Mouse (Mus musculus) adrenal gland (tissue): ENCODE measurements around the gene Fas.

ENCODE experiments used
- intact Hi-C: fragments of 180-260 bp; cut with DNase I; formaldehyde crosslinking; loops from one replicate; pipeline ENCODE4 v1.15.1; 2025

Fas gene

DNA sequence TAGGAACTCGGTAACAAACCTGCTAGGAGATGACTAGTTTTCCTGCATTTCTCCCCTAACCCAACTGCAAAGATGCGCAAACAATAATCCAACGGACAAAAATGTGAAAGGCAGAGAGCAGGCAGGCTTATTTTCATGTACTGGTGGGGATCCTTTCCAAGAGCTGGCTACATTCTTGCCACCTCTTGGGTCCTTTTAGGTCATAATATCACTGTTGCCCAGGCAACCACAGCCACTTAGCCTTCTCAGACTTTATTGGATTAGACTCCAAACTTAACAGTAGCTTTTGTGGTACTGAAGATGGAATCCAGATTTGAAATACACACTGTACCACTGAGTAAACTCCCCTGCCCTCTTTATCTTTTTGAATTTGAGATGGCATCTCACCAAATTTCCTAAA is 12.4 kb upstream of the Fas start:
- intact Hi-C loops: no loop called here

DNA sequence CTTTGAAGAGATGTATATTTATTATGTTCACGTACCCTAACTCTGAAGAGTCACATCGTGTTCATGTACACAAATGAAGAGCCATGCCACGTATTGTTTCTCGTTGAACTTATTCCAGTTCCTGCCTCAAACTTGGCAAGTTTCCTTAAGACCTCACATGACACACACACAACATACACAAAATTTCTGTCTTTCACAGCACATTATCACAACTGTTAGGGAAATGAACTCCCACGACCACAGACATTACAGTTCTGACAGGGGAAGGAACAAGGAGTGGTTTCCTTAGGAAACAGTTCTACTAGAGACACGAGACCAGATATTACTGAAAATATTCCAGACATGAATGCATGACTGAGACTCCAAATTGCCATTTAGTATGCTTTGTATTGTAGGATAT is 6.9 kb upstream of the Fas start:
- intact Hi-C loops: loop anchor here (2.0 kb wide), 1 partner anchor 39 kb away; no protein-coding TSS in a partner anchor

DNA sequence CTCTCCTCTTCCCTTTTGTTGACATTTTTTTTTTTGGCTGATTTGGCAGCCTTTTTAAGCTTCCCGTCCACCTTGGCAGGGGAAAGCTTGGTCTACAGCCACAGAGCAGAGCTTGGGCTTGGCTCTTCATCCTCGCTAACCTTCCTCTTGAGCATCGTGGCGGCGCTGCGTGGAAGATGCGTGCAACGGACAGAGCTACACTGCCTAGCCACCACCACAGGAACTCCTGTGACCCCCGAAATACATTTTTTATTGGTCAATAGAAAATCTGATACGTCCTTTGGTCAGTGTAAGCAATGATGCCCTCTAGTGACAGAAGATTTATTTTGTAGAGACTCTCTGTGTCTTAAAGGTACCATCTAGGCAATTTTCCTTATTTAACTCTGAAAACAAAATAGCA is 6.1 kb upstream of the Fas start:
- intact Hi-C loops: loop anchor here (2.0 kb wide), 1 partner anchor 40 kb away; no protein-coding TSS in a partner anchor

DNA sequence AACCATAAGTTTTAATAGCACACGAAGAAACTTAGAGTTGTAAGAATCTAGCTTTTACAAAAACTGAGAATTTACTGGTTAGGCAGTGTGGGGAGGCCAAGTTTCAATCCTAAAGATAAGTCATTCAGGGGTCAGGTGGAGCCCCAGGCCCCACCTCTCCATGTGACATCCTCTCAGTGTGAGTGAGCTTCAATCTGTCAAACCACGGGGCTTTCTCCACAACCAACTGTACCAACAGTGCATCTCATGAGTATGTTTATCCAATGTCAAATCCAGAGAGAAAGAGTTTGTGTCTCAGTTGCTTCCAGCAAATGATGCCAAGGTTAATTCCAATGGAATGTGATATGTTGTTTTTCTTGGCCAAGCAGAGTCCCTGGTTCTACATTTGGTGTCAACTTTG is 5.6 kb upstream of the Fas start:
- intact Hi-C loops: loop anchor here (2.0 kb wide), 1 partner anchor 40 kb away; no protein-coding TSS in a partner anchor

DNA sequence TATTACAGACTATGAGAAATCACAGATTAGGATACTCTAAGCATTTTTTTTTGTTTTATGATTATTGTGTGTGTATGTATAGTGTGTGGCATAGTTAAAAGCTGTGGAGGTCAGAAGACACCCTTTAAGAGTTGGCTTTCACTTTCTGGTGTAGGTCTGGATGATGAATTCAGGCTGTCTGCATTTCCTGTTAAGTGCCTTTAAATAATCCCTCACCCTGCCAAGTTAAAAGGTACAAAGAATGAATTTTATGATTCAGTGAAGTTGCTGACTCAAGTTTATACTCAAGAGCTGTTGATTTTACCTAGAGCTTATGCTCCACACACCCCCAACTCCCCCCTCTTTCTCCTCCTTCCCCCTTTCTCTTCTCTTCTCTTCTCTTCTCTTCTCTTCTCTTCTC is 3.2 kb upstream of the Fas start:
- intact Hi-C loops: no loop called here

DNA sequence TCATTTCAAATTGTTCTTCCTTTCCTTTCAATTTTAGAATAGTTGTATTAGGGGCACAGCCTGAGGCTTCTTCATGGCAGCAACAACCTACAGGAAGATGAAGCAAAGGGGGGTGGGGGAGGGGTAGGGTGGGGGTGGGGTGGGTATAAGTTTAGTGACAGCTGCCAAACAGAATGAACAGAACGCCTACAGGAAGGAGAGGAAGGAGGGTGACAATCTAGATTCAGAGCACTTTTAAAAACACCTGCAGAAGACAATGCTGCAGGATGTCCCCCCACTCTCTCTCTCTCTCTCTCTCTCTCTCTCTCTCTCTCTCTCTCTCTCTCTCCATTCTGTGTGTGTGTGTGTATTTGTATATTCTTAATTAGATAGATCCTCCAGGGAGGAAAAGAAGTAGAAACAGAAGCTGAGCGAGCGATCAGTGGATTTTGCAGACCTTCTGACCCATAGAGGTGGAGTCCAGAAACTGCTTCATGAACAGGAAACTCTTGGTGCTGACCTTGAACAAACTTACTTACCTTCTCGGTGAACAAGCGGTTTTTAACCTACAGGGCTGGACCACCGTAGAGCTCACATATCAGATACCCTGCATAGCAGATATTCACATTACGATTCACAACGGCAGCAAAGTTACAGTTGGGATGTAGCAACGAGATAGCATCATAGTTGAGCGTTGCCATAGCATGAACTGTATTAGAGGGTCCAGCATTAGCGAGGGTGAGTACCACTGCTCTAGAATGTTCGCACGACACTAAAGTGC is 2.6 kb upstream of the Fas start:
- intact Hi-C loops: no loop called here

DNA sequence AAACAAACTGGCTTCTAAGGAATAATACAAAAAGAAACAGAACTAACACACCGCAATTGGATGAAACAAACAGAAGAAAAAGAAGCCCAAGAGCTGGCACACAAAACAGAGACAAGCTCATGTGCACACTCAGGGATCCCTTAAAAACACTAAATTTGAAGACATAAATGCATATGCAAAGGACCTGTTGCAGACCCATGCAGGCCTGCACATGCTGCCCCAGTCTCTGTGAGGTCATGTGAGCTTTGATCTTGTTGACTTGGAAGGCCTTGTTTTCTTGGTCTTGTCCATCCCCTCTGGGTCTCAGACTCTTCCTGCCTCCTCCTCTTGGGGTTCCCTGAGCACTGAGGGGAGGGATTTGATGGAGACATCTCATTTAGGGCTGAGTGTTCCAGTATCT is 1.8 kb upstream of the Fas start:
- intact Hi-C loops: no loop called here

DNA sequence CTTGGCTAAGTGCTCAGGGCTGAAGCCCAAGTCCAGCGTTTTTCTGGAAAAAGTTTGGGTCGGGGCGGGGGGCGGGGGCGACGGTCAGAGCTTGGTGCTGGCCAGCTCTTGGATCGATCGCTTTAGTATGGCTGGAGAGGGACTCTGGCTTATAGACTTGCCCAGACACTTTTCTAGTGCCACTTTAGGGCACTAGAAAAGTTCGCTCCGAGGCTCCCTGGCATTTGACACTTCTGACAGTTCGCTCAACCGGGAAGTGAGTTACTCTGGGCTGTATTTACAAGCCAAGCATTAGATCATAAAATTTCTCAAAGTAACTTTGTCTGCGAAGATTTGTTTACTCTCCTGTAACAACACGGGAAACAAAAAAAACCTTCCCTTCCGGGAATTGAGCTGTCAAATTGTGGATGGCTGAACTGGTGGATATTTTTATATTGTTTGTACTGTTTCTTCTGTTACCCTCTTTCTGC is 441 bp downstream of the Fas start:
- intact Hi-C loops: no loop called here

DNA sequence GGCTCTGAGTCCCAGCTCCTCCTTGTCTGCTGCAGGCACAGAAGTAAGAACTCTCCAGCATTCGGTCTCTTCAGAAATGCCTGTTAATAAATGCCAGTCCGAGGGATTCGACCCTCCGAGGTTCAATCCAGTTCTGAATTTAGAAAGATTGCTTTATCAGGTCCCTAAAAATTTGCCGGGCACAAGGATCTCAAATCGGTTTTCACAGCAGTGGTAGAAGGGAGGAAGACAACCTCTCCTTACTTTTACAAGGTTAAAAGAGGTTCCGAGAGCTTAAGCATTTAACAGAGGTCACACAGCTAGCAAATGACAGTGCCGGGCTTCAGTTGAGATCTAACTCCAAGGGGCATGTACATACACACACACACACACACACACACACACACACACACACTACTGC is 913 bp downstream of the Fas start:
- intact Hi-C loops: no loop called here

DNA sequence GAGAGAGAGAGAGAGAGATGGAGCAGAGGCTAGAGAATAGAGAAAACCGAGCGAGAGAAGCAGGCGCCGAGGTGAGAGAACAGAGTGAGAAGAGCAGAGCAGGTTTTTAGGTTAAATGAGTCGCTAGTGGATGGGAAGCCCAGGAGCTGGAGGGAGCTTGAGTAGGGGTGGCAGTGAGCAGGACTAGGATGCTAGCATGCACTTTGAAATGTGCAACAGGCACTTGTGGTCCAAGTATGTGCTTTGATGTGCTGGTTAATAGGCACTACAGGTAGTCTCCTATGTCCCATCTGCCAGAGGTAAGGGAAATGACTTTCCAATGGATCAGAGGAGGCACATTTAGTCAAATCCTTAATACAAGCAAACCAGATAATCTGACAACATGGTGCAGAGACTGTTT is 1.5 kb downstream of the Fas start:
- intact Hi-C loops: no loop called here

DNA sequence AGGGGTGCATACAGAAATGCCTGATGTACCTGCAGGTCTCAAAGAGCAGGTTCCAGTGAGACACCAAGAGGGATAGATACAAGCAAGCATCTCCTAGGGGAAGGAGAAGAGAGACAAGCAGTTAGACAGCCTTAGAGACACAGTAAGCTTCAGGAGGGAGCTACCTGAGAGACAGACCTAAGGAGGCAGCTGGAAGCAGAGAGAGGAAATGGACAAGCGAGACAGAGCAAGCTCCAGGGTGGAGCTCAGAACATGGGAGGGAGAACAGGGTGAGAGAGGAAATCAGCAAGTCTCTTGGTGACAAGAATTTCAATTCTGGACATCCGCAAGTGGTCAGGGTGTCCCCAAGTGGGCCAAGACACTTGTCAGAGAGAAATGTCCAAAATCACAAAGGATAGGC is 2.2 kb downstream of the Fas start:
- intact Hi-C loops: no loop called here

DNA sequence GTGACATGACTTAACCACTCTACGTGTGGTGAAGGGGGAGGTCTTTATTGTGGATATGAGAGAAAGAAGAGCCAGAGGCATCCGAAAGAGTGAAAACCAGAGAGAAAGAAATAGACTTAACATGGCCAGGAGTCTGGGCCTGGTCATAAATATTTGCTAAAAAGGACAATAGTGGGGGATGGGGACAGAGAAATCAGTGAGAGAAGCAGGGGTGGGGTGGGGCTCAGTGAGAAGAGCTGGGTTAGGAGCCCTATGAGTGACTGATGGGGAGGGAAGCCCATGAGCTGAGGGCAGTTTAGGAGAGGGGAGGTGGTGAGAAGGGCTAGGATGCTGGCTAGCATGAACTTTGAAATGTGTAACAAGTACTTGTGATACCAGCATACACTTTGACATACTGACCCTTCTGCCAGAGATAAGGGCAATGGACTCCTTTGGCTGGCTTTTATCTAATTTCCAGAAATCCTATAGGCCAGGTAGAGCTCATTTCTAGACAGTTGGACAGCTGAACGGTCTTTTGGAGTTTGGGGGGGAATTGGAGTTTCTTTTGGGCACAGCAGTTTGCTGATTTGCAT is 3.0 kb downstream of the Fas start:
- intact Hi-C loops: no loop called here

DNA sequence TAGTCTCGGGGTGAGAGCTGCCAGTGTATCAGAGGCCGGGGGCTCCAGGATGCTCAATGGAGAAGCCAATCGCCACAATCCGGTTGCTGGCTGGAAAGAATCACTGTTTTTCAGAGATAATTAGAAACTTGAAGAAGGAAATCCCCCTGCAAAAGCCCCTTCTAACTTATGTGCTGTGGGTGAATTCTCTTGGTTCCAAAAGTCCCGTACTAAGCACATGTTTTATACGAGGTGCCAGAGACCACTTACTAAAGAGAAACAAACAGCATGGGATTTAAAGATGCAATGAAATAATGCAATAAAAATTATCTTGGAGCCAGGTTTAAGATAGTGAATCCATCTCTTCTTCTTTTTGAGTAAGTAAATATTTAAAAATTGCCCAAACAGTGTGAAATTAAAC is 5.0 kb downstream of the Fas start:
- intact Hi-C loops: no loop called here

DNA sequence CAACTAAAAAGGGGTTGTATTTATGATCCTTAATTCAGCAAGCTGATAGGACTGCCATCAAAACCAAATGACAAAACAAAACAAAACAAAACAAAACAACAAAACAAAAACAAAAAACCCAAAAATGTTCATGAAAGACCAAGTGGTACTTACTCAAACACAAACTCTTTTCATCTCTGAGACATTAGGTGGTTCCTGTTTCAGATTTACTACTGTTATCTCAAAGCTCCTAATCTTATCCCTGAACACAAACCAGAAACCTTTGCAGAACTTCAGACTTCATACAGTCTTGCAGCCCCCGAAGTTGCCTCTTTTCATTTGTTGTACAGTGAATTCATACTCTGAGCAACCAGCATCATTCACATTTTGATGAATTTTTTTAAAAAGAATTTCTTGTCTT is 8.1 kb downstream of the Fas start:
- intact Hi-C loops: no loop called here

DNA sequence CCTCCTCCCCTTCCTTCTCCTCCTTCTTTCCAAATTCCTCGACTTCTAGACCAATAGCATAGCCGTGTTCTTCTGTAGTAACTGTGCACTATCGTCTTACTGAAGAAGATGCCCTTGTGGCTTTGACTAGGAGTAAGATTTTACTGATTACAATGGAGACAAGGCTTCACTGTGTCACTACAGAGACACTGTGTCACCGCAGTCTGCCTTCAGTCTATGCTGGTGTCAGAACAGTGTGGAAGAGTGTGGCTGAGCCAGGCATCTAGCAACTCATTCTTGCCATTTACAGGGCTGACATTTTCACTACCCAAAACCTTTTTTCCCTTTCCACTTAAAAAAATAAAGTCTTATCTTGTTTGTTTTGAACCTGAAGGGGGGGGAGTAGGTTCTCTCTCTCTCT is 8.8 kb downstream of the Fas start:
- intact Hi-C loops: no loop called here

DNA sequence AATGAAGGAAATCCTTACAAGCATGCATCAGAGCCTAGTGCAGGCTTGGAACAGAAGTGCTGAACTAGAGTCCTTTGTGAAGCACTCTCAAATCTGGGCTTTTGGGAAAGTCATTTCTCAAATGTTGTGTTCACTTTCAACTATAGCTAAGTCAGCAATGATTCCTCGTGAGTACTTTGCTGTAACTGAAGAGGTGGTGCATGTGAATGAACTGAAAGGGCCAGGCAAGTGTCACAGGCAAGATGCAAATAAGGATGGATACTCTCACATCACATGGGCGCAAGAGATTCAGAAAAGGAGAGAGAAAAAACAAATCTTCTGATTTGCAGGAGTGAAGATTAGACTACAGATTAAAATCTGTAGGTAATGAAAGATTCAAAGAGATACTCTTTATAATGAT is 10.0 kb downstream of the Fas start:
- intact Hi-C loops: no loop called here

DNA sequence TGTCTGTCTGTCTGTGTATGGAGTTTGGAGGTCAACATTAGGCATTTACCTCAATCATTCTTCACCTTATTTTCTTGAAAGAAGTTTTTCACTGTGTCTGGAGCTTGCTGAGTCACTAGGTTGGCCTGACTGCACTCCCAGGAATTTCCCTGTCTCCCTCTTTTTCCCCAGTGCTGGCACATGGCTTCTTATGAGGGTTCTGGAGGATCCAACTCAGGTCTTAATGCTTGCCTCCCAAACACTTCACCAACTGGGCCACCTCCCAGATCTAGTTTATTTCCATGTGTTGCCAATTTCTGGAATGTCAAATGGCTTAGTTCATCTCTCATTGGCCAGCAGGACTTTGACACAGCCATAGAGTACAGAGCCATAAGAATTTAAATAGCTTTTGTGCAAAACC is 14.5 kb downstream of the Fas start:
- intact Hi-C loops: no loop called here

DNA sequence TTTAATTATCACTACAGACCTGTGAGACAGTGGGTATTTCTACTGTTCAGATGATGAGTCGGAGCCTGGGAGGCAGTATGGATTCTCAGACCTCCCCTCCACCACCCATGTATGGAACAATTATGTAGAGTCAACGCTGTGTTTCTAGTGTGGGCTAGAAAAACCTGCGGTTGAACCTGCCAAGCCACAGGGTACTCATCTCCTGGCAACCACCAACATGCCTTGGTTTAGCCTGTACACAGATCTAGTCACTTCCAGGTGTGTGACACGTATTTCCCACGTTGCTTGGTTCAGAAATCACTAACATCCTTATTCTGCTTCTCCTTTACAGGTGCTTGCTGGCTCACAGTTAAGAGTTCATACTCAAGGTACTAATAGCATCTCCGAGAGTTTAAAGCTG is 16.3 kb downstream of the Fas start:
- intact Hi-C loops: no loop called here

DNA sequence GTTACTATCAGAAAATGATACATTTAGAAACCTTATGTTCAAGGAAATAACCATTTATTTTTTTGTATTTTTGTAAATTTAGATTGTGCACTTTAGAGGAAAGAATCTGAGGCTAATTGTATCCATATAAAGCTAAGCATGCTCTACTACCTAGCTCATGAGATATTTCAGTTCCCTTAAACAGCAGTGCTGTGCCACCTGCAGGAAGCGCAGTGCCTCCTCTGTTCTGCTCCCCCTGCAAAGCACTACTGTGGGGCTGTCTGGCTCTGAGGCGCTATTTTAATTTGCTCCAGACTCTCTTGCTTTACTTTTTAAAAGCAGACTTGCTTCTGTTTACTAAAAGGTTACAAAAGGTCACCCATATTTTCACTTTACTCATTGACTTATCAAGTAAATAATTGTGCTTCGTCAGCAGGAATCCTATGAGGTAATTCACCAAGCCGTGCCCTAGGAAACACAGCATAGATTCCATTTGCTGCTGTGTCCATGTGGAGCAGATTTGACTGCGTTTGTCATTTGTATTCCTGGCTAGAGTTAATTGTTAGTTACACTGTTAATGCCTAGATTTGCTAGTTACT is 21.8 kb downstream of the Fas start:
- intact Hi-C loops: no loop called here

DNA sequence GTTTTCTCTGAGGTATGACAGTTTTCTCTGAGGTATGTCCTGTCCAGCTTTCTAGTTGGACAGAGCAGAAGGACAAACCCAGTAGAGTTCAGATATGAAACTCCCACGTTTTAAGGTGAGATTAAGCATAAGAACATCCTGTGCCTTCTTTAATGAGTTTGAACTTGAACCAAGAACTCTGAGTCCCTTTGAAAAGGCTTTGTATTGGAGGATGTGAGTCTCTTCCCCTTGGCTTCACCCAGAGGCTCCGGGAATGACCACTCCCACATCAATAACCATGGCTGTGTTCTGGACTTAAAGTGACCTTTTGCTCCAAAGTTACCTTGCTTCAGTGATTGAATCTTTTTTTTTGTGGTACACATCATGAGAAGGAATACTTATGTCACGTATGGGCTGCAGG is 37.6 kb downstream of the Fas start:
- intact Hi-C loops: no loop called here

DNA sequence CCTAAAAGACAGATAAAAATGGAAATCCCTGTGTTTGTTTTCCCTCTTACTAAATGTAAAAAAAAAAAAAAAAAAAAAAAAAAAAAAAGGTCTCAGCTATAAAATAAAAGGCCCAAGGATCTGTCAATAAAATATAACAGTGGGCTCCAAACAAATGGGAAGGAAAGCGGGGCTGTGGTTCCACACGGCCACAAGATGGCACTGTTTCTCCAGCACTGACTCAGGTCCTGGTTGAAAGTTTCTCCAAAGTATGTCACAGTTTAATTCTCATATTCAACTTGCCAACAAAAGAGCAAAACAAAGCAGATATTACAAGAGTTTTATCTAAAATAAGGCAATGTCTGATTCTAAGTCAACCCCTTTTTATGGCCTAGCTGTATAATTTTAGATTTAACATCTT is 43.8 kb downstream of the Fas start:
- intact Hi-C loops: loop anchor here (1.0 to 5.0 kb wide), 3 partner anchors 92 to 303 kb away; no protein-coding TSS in a partner anchor

DNA sequence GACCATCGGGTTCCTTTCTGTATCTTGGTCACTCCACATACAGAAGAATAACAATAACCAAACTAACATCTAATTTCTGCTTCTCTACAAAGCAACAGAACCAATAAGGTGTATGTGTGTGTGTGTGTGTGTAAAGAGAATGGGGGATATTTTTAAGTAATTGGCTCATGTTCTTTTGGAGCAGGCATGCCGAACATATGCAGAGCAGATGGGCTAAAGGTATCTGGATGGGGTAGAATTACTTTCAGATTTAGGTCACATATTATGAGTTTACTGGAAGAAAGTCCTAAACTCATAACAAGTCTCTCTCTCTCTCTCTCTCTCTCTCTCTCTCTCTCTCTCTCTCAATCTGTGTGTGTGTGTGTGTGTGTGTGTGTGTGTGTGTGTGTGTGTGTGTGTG is 54.2 kb downstream of the Fas start:
- intact Hi-C loops: no loop called here
